Mouse (Mus musculus): ENCODE measurements at regions not wholly inside any gene's neighbourhood (a gene's known extent, or its start where the extent isn't known, plus 50 kb on each side); places are given as distances from the start of the nearest gene placed in this dataset.

DNA sequence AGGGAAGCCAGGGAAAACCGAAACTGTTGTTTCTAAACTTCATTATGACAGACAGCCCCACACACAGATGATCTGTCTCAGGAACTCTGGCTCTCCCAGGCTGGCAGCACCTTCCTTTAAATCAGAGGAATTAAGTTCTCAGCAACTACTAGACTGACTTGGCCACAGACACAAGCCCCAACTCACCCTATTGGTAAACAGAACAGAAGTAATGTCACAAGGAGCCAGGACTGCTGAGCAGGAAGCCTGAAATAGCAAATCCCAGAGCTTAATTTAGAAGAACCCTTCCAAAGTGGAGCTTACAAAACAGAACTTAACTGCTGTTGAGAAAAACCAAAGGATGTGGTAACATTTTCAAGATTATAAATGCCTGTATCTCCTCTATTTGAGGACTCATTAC lies 174.8 kb downstream of the Nfkbiz start:
- DNase-seq (ENCODE audit: low spot score in 2 of 2) = no peak

DNA sequence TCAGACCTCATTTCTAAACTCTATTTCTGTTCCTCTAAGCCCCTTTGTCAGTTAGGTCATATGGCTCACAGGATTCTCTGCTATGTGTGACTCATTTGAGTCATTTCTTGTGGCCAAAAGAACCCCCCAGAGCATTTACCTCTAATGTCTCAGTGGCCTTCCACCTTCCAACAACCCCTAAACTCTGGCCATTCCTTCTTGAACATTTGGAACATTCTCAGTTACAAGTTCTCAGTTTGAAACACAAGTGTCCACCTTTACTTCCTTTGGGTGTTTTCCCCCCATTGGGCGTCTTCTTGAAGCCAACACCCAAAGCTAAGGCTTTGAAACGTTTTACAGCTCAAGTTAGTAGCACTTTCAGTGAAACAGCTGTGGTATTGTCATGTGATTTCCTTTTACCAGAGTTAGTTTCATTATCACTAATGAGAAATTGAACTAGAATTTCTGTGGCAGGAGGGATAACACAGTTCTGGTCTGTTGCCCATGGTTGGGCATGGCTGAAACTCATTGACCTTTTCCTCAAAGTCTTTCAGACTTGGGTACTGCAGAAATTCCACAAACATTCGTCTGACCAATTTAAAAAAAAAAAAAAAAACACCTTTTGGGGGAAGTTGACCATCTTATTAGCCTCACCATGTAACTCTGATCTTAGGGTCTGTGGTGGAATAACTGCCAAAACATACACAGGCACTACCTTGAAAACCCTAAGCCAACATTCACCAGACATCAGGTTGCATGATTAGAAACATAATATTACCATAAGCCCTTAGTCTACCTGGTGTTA lies 201.8 kb downstream of the Nfkbiz start:
- no peak for DNase-seq (ENCODE audit: low spot score in 2 of 2)

DNA sequence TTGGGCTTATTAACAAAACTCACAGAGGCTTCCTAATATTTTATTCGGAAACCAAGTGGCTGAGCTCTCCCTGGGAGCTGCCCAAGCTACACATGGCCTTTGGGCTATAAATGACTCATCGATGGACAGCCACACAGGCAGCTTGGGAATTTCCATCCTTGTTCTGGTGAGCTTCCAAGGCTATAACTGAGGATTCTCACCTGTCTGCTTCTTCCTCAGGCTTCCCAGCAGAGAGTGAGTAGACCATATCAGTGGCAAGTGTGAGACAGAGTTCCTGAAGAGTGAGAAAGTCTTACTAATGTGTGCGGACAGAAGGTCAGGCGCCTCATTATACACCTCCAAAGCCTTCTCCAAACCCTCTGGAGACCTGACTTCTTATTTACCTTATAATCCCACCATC lies 202.5 kb downstream of the Nfkbiz start:
- no peak for DNase-seq (ENCODE audit: low spot score in 2 of 2)

DNA sequence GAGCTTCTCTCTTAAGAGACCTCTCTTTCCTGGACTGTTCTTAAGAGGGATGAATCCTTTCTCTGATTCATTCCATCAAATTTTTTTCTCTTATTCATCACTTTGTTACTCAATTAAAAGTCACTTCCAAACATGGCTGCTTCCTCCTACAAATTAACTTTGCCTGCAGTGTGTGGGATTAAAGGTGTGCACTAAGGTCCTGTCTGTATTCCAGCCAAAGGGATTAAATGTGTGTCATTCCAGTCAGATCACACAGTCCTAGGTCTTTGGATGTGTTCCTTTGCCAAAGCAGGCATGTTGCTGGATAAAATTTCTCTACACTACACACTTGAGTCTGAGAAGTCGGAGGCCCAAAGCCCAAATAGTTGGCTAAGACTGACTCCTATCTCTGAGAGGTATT lies 204.0 kb downstream of the Nfkbiz start:
- DNase-seq (ENCODE audit: low spot score in 2 of 2) = no peak

GRCm38 (mm10) chr16:55632220-55632619 lies 206.5 kb downstream of the Nfkbiz start:
- no peak for DNase-seq (ENCODE audit: low spot score in 2 of 2)

- DNase-seq (ENCODE audit: low spot score in 2 of 2) = no peak
These were observed 207.1 kb downstream of the Nfkbiz start for GRCm38 (mm10) chr16:55631637-55632036.

DNA sequence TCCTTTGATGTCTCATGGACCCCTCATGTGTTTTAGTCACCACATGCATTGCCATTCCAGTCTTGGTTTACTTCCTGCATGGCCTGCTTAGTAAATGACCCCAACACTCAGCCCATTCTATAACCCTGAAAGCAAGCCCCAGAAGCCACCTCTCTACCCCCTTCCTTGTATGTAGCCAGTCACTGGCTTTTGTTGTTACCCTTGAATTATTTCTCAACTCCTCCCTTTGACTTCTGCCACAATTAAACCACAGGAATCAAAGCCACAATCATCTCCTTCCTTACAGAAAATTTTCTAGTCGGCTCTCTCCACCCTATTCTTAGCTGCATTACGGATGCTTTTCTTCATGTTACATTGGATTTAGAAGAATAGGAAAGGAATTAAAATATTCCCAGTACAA lies 207.7 kb downstream of the Nfkbiz start:
- DNase-seq (ENCODE audit: low spot score in 2 of 2) = no peak

GRCm38 (mm10) chr16:55627531-55627930 lies 211.2 kb downstream of the Nfkbiz start:
- no peak for DNase-seq (ENCODE audit: low spot score in 2 of 2)

DNA sequence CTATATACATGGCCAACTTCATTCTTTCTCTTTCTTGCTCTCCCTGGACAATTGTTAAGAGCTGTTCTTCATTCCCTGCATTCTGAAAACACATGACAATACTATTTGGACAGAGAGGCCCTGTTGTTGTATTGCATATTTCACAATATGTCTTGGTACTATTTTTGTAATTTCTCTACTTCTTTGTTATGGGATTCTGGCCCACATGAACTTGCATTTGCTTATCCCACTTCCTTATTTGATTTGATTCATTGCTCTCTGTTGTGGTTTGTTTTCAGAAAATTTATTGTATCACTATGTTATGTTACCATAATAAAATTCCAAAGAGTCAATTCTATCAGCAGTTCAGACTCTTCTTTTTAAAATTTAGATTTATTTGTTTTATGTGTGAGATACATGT lies 215.3 kb downstream of the Nfkbiz start:
- DNase-seq (ENCODE audit: low spot score in 2 of 2) = no peak

GRCm38 (mm10) chr16:55619731-55620130 lies 219.0 kb downstream of the Nfkbiz start:
- DNase-seq (ENCODE audit: low spot score in 2 of 2) = no peak

DNA sequence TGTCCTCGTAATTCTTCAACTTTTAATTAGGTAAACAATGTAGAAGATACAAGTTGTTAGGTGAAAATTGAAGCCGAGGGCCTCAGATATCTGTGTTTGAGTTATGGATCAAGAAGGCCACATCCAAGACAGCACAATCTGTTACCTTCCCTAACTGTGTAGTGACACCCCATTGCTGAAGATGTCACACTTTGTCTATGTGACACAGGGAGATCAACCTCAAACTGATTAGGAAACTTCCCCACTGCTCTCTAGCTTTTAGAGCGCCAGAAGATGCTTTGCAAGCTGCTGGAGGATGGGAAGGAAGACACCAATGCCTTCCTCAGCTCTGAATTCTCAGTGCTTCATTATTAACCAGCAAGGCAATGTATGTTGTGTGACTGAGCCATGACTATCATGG lies 220.7 kb downstream of the Nfkbiz start:
- no peak for DNase-seq (ENCODE audit: low spot score in 2 of 2)

GRCm38 (mm10) chr16:55617506-55617905 lies 221.2 kb downstream of the Nfkbiz start:
- no peak for DNase-seq (ENCODE audit: low spot score in 2 of 2)

- DNase-seq (ENCODE audit: low spot score in 2 of 2) = no peak
These were observed 222.1 kb downstream of the Nfkbiz start for GRCm38 (mm10) chr16:55616408-55617120.

GRCm38 (mm10) chr16:55612873-55613272 lies 225.8 kb downstream of the Nfkbiz start:
- DNase-seq (ENCODE audit: low spot score in 2 of 2) = no peak

DNA sequence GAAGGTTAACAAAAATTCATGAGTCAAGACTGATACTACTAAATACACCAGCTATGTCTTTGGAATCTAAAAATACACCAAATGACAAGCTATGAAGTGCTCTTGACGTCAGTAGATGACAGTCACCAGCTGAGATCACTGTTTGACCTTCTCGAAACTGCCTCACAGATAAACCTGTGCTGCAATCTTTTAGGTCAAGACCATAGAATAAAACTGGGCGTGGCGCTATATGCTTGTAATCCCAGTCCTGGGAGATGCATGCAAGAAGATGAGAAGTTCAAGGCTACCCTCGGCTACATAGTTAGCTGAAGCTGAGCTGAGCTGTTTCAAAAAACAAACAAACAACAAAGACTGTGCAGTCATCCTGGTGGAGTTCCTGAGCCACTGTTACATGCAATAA lies 226.7 kb downstream of the Nfkbiz start:
- DNase-seq (ENCODE audit: low spot score in 2 of 2) = no peak

- no peak for DNase-seq (ENCODE audit: low spot score in 2 of 2)
These were observed 227.5 kb downstream of the Nfkbiz start for GRCm38 (mm10) chr16:55611172-55611571.

- DNase-seq (ENCODE audit: low spot score in 2 of 2) = no peak
These were observed 230.3 kb downstream of the Nfkbiz start for GRCm38 (mm10) chr16:55608361-55608760.

- DNase-seq (ENCODE audit: low spot score in 2 of 2) = no peak
These were observed 232.1 kb downstream of the Nfkbiz start for GRCm38 (mm10) chr16:55606447-55607239.

DNA sequence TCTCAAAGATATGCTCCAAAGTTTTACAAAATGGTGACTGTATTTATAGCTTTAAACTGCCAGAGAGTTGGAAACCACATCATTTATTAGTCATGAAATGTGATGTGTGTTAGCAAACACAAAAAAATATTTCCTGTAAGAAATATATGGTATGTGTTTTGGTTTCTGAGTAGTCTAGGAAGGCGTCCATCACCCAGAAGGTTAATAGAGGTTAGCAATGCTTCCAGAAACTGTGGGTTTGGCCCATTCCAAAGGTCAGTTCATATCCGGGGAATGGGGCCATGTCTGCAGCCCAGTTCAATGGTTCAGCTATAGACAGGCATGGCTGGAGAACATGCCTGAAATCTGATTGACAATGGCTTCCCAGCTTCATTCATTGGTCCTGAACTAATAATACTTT lies 235.1 kb downstream of the Nfkbiz start:
- no peak for DNase-seq (ENCODE audit: low spot score in 2 of 2)

GRCm38 (mm10) chr16:55589382-55589956 lies 249.2 kb downstream of the Nfkbiz start:
- no peak for DNase-seq (ENCODE audit: low spot score in 2 of 2)

GRCm38 (mm10) chr16:55587138-55587537 lies 251.6 kb downstream of the Nfkbiz start:
- no peak for DNase-seq (ENCODE audit: low spot score in 2 of 2)

GRCm38 (mm10) chr16:55582906-55583305 lies 255.8 kb downstream of the Nfkbiz start:
- no peak for DNase-seq (ENCODE audit: low spot score in 2 of 2)
